In genomic region chr6:115792691-115793215, GRCm38 (mm10) we compare ENCODE assay signal across 10 mouse cellular contexts. TPM values are rescaled to one million over a fixed set of nuclear protein-coding genes. Genes with fewer than 3 reads are reported as not detected.
DNase-seq lines count a peak whose midpoint lies in the region; ATAC-seq and TF ChIP-seq lines count a peak whose summit lies in the region.
"Had no signal": no experiment of that assay in that cellular context is flagged by ENCODE, and none has a peak within 500 bp of the region (broad histone marks: within the 10 kb centered on the region; RNA-seq: fewer than 3 reads in every experiment).

No protein-coding gene starts in this region.

- peak; percentile 17; the same call in 1 of the 2 replicates for TF ChIP-seq CTCF in thymus, adult 2 months (IDR thresholded peaks at IDR 0.05; ENCODE audit: borderline replicate concordance, control insufficient read depth, extremely low read depth, insufficient read depth, low read length, poor library complexity)
- TF ChIP-seq CTCF in stomach, postnatal 0 days (IDR thresholded peaks at IDR 0.05; ENCODE audit: low read depth): no peak; the same call in 1 of the 2 replicates

- H3K4me1 ChIP-seq in heart, embryonic 16.5 days (ENCODE audit: control insufficient read depth, insufficient read depth, low read length): peaks cover 15% of the 10 kb centered on the region
- H3K4me1 ChIP-seq in heart, embryonic 10.5 days: peaks cover 11% of the 10 kb centered on the region; the same call in 1 of the 2 replicates
- peaks cover 14% of the 10 kb centered on the region for H3K4me1 ChIP-seq in thymus, adult 2 months (replicated peaks; ENCODE audit: control insufficient read depth, insufficient read depth, low read length)
- no peaks in the 10 kb centered on the region for H3K4me1 ChIP-seq in stomach, postnatal 0 days (replicated peaks; ENCODE audit: control insufficient read depth, insufficient read depth)

- no peaks in the 10 kb centered on the region for H3K27me3 ChIP-seq in heart, embryonic 16.5 days (ENCODE audit: control insufficient read depth, insufficient read depth, low read length)
- no peaks in the 10 kb centered on the region for H3K27me3 ChIP-seq in heart, embryonic 10.5 days (ENCODE audit: insufficient read depth, poor library complexity, severe bottlenecking)
- no peaks in the 10 kb centered on the region for H3K27me3 ChIP-seq in thymus, adult 2 months (ENCODE audit: control insufficient read depth, insufficient read depth, low read length)
- H3K27me3 ChIP-seq in stomach, postnatal 0 days (ENCODE audit: control insufficient read depth, insufficient read depth, low read length): no peaks in the 10 kb centered on the region

- no peak for DNase-seq in heart, embryonic 10.5 days (ENCODE audit: low spot score)
- DNase-seq in thymus, adult 2 months: peak; percentile 50
- DNase-seq in thymus, postnatal 0 days (ENCODE audit: low spot score): no peak
- DNase-seq in heart, postnatal 14 days: peak; percentile 41 to 55
- no peak for DNase-seq in stomach, postnatal 0 days (ENCODE audit: low spot score)
- DNase-seq in spleen, adult 18-20 months: no peak
- DNase-seq in spleen, postnatal 14 days (ENCODE audit: low spot score in 2 of 2): no peak
- DNase-seq: liver, postnatal 0 days; right cerebral cortex, postnatal 14 days had no signal

- peaks cover 73% of the 10 kb centered on the region for H3K36me3 ChIP-seq in heart, embryonic 16.5 days (ENCODE audit: control insufficient read depth, insufficient read depth)
- peaks cover 99% of the 10 kb centered on the region for H3K36me3 ChIP-seq in heart, embryonic 10.5 days
- 0 out of 2 replicates have a peak, but pooled peaks cover 2% of the 10 kb centered on the region for H3K36me3 ChIP-seq in thymus, adult 2 months (ENCODE audit: control insufficient read depth, insufficient read depth, low read length)
- H3K36me3 ChIP-seq in stomach, postnatal 0 days (ENCODE audit: control insufficient read depth, insufficient read depth, low read length): peaks cover 13% of the 10 kb centered on the region

- intact Hi-C loops in heart, postnatal 14 days (cut with DNase I): no loop called here

- no peak overlapping the region for H3K27ac ChIP-seq in heart, embryonic 16.5 days (ENCODE audit: low read length)
- no peak overlapping the region for H3K27ac ChIP-seq in heart, embryonic 10.5 days
- H3K27ac ChIP-seq in thymus, adult 2 months (ENCODE audit: control insufficient read depth, insufficient read depth, low read length): peak overlapping the region; percentile 25; the same call in 1 of the 2 replicates
- no peak overlapping the region for H3K27ac ChIP-seq in stomach, postnatal 0 days (replicated peaks)

- H3K9ac ChIP-seq in heart, embryonic 16.5 days (ENCODE audit: low read length): no peak overlapping the region
- H3K9ac ChIP-seq in stomach, postnatal 0 days (ENCODE audit: low read length): no peak overlapping the region; the same call in none of the 2 replicates
- H3K9ac ChIP-seq: liver, postnatal 0 days had no signal

- no peak for TF ChIP-seq EP300 in stomach, postnatal 0 days (optimal IDR thresholded peaks at IDR 0.05)

- 80% methylated on average over 21 of the region's 21 CpGs for WGBS in heart, embryonic 16.5 days
- 88% methylated on average over 21 of the region's 21 CpGs for WGBS in heart, embryonic 10.5 days
- 26% methylated on average over 21 of the region's 21 CpGs for WGBS in thymus, adult 2 months
- 79% methylated on average over 21 of the region's 21 CpGs for WGBS in stomach, postnatal 0 days

- ATAC-seq in heart, embryonic 16.5 days (replicated peaks; ENCODE audit: extremely low read depth, insufficient read depth, low FRiP score): 0 out of 2 replicates have a peak, but pooled peaks have one; percentile 19
- no peak; the same call in 1 of the 2 replicates for ATAC-seq in stomach, postnatal 0 days (ENCODE audit: low FRiP score, low TSS enrichment)

- no peak overlapping the region for H3K4me2 ChIP-seq in heart, embryonic 16.5 days (ENCODE audit: low read depth, low read length)
- peak overlapping the region; percentile 20; the same call in 1 of the 2 replicates for H3K4me2 ChIP-seq in stomach, postnatal 0 days (replicated peaks; ENCODE audit: low read depth)

- H3K9me3 ChIP-seq in heart, embryonic 16.5 days (replicated peaks; ENCODE audit: control insufficient read depth, low read length): no peaks in the 10 kb centered on the region
- no peaks in the 10 kb centered on the region for H3K9me3 ChIP-seq in heart, embryonic 10.5 days
- no peaks in the 10 kb centered on the region for H3K9me3 ChIP-seq in stomach, postnatal 0 days (ENCODE audit: control insufficient read depth, low read length)

- peak; percentile 32; the same call in 1 of the 2 replicates for TF ChIP-seq POLR2A in thymus, adult 2 months (IDR thresholded peaks at IDR 0.05; ENCODE audit: control insufficient read depth, extremely low read depth, insufficient read depth, low read length, poor library complexity)

- H3K4me3 ChIP-seq in heart, embryonic 16.5 days (ENCODE audit: low read length): no peak overlapping the region
- H3K4me3 ChIP-seq in heart, embryonic 10.5 days: no peak overlapping the region
- peak overlapping the region; percentile 35 for H3K4me3 ChIP-seq in thymus, adult 2 months (ENCODE audit: control insufficient read depth, insufficient read depth, low read length)
- H3K4me3 ChIP-seq in stomach, postnatal 0 days (ENCODE audit: low read depth, low read length): no peak overlapping the region

RNA-seq across cellular contexts. Expression of gene Rpl32, which starts 15.8 kb away (rescaled TPM):
- polyA plus RNA-seq in heart, embryonic 16.5 days (2015; fragmentation: Nextera tagmentation; extraction: Ambion mirVana): 1,011 and 1,085 TPM in 2 replicates
- polyA plus RNA-seq in heart, embryonic 10.5 days (2016; fragmentation: Nextera tagmentation; extraction: Ambion mirVana): 1,266 and 1,290 TPM in 2 replicates
- polyA plus RNA-seq in thymus, adult 2 months (2012; rRNA removed): 874 and 910 TPM in 2 replicates
- polyA plus RNA-seq in thymus, postnatal 0 days (2015; fragmentation: Nextera tagmentation; extraction: Ambion mirVana): 3,802 and 3,817 TPM in 2 replicates
- 100 to 1,000 TPM; 618 to 675 TPM for total RNA-seq in heart, postnatal 14 days (2021)
- polyA plus RNA-seq in stomach, postnatal 0 days (2015; fragmentation: Nextera tagmentation; extraction: Ambion mirVana): 2,380 and 2,431 TPM in 2 replicates

RNA-seq across cellular contexts. Expression of gene Cand2, which starts 18.4 kb away (rescaled TPM):
- polyA plus RNA-seq in heart, embryonic 16.5 days (2015; fragmentation: Nextera tagmentation; extraction: Ambion mirVana): 42.0 and 49.8 TPM in 2 replicates
- 60.0 and 73.9 TPM in 2 replicates for polyA plus RNA-seq in heart, embryonic 10.5 days (2016; fragmentation: Nextera tagmentation; extraction: Ambion mirVana)
- polyA plus RNA-seq in thymus, adult 2 months (2012; rRNA removed): 16.8 and 19.5 TPM in 2 replicates
- polyA plus RNA-seq in thymus, postnatal 0 days (2015; fragmentation: Nextera tagmentation; extraction: Ambion mirVana): 4.5 and 5.3 TPM in 2 replicates
- 10 to 100 TPM; 64.5 to 71.6 TPM for total RNA-seq in heart, postnatal 14 days (2021)
- 3.2 and 3.5 TPM in 2 replicates for polyA plus RNA-seq in stomach, postnatal 0 days (2015; fragmentation: Nextera tagmentation; extraction: Ambion mirVana)

RNA-seq across cellular contexts. Expression of gene Tmem40, which starts 30.5 kb away (rescaled TPM):
- polyA plus RNA-seq in heart, embryonic 16.5 days (2015; fragmentation: Nextera tagmentation; extraction: Ambion mirVana): 1.1 and 1.3 TPM in 2 replicates
- polyA plus RNA-seq in heart, embryonic 10.5 days (2016; fragmentation: Nextera tagmentation; extraction: Ambion mirVana): 2.8 and 3.3 TPM in 2 replicates
- 1.4 and 2.5 TPM in 2 replicates for polyA plus RNA-seq in thymus, adult 2 months (2012; rRNA removed)
- polyA plus RNA-seq in thymus, postnatal 0 days (2015; fragmentation: Nextera tagmentation; extraction: Ambion mirVana): 1.4 and 2.2 TPM in 2 replicates
- total RNA-seq in heart, postnatal 14 days (2021): under 1 TPM in 1 of 2 experiments, not detected in 1; 0.36 TPM
- 90.6 and 100.0 TPM in 2 replicates for polyA plus RNA-seq in stomach, postnatal 0 days (2015; fragmentation: Nextera tagmentation; extraction: Ambion mirVana)

RNA-seq across cellular contexts. Expression of gene Efcab12, which starts 45.5 kb away (rescaled TPM):
- 0.51 and 0.59 TPM in 2 replicates for polyA plus RNA-seq in heart, embryonic 16.5 days (2015; fragmentation: Nextera tagmentation; extraction: Ambion mirVana)
- polyA plus RNA-seq in heart, embryonic 10.5 days (2016; fragmentation: Nextera tagmentation; extraction: Ambion mirVana): 0.46 and 0.74 TPM in 2 replicates
- polyA plus RNA-seq in thymus, adult 2 months (2012; rRNA removed): 0.33 and 0.46 TPM in 2 replicates
- 0.20 and 0.33 TPM in 2 replicates for polyA plus RNA-seq in thymus, postnatal 0 days (2015; fragmentation: Nextera tagmentation; extraction: Ambion mirVana)
- under 1 TPM; 0.56 to 0.76 TPM for total RNA-seq in heart, postnatal 14 days (2021)
- 0.17 and 0.29 TPM in 2 replicates for polyA plus RNA-seq in stomach, postnatal 0 days (2015; fragmentation: Nextera tagmentation; extraction: Ambion mirVana)
- polyA plus RNA-seq: liver, postnatal 0 days had no signal

Comparison
In these comparisons a context has a peak if more than half of its experiments do, and no peak if none do; other contexts are left out.
1. DNase-seq: peak in thymus, adult 2 months (single experiment) and heart, postnatal 14 days (2 of 2); none in heart, embryonic 10.5 days (single experiment), thymus, postnatal 0 days (single experiment), stomach, postnatal 0 days (single experiment), spleen, adult 18-20 months (0 of 2) and spleen, postnatal 14 days (0 of 2).
2. RNA of gene Tmem40, which starts 30.5 kb away (polyA plus RNA-seq): 90.6 to 100.0 TPM in stomach, postnatal 0 days; 2.8 to 3.3 TPM in heart, embryonic 10.5 days, 1.4 to 2.5 TPM in thymus, adult 2 months, 1.4 to 2.2 TPM in thymus, postnatal 0 days and 1.1 to 1.3 TPM in heart, embryonic 16.5 days; every median in the first group is over 10 times any median in the second.